Mouse (Mus musculus): ENCODE data around the gene Gabbr2. TPM values are rescaled to one million over a fixed set of nuclear protein-coding genes. Genes with fewer than 3 reads are reported as not detected.

Gabbr2 gene
- 0.06 and 0.15 TPM in 2 replicates for polyA plus RNA-seq (2012; rRNA removed)

DNA sequence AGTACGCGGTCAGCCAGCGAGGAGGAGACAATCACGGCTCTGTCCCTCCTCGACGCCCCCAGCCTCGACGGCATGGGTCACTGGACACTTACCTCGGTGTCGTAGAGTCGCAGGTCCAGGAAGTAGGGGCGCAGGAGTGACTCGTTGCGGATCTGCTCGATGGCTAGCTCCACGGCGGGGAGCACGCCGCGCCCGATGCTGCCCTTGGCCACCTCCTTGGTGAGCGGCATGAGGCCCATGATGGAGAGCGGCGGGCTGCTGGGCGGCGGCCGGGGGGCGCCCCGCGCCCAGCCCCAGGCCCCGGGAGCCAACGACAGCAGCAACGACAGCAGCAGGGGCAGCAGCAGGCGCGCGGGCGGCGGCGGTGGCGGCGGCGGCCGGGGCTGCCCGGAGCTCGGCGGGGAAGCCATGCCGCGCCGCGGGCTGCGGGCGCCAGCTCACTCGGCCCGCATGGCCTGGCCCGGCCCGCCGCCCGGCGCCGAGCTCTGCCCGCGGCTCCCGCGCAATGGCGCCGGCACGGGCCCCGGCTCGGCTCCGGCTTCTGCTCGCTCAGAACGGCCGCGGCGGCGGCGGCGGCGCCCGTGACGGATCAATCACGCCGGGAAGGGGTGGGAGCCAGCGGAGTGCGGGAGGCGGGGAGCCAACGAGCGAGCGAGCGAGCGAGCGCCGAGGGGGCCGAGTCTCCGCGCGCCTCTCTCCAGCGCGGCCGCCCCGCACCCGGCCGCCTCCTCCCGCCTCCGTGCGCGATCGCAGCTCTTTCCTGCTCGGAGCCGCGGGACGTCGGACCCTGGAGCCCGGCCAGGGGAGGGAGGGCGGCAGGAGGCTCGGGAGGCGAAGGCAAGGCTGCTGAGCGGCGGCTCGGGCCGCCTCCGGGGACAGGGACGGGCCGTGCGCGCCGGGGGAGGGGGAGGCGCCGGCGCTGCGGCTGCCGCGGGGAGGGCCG is at the start of gene Gabbr2:
Gene Gabbr2 (minus strand): TSS at position 858 of the 943 bp plus-strand sequence.

DNA sequence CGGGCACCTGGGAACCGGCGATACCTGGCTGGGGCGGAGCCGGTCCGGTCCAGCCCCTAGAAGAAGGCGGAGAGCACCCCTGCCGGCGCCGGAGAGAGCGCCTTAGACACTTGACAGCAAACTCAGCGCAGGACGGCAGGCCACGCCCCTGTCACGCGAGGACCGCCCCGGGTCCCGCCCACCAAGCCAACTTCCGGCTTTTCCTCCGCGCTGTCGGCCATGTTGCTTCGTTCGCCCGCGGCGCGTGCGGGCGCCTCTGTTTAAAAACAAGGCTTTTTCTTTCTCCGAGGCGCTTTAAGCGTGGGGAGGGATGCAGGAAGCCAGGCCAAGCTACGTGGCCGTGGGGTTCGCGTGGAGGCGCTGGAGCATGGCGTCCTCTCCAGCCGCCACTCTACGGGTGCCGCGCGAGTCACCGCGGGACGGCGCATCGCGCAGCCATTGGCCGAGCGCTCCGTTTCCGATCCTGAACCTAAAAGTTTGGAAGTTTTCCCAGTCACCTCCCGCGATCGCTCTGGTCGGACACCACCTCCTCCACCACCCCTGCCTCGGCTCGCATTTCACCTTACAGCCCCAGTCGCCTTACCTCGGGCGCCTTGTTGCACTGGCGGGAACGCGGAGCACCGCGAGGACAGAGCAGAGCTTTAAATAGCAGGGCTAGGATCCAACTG is 341.5 kb downstream of the Gabbr2 start, which contains the start of gene Tbc1d2:
Gene Tbc1d2 (minus strand): TSS at position 124 of the 668 bp plus-strand sequence.

Other genes starting within 250 kb of the Gabbr2 start
- gene Anks6, start 65.6 kb upstream of the Gabbr2 start, polyA plus RNA-seq (2012; rRNA removed): 5.0 and 6.7 TPM in 2 replicates
- 18.4 and 32.0 TPM in 2 replicates for gene Galnt12, start 100.0 kb upstream of the Gabbr2 start, polyA plus RNA-seq (2012; rRNA removed)
- 26.5 and 38.6 TPM in 2 replicates for gene Col15a1, start 216.3 kb upstream of the Gabbr2 start, polyA plus RNA-seq (2012; rRNA removed)

Data from stomach, adult 2 months (tissue).